Mouse (Mus musculus): Measurements from ENCODE around the gene Wipi1.
"Not testable (repeated sequence)": the region's sequence is repeated elsewhere in the genome, so short reads cannot be mapped to it uniquely, and the experiment has no call there.

Gene Wipi1

DNA sequence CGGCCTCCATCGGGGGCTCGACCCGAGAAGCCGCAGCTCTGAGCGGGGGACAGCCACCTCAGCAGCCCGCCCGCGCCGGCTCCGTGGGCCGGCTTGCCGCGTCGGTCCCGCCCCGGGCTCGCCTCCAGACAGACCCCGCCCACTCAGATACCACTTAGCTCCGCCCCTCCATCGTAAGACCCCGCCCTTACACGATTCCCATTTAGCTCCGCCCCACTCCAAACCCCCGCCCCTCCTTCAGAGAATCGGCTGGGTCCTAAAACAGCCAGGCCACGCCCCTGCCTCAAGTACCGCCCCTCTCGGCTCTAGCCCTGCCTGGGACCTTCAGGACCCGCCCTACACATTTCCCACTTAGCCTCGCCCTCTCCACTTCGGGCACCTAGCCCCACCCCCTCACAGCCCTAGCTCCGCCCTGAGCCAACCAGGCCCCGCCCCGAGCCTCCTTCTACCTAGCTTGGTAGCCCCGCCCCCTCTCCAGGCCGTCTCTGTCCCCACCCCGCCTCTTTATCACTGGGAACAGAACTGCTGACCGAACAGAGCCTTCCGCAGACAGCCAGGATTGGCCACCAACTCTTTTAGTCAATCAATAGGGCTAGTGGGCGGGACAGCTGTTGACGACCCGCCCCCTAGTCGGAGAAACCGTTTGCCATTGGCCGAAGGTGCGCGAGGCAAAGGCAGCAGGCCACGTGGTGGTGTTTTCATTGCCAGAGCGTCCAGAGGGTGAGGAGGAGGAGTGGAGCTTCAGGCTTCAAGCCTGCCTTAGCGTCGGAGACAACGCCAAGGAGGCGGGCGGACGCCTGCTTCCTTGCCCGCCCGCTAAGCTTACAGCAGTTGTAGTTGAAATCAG, at the start of gene Wipi1:
Gene Wipi1, minus strand, starts transcription at position 665 of the 847 bp plus-strand sequence.
- DNase-seq (ENCODE audit: extremely low spot score, low spot score) = peak; percentile 97

DNA sequence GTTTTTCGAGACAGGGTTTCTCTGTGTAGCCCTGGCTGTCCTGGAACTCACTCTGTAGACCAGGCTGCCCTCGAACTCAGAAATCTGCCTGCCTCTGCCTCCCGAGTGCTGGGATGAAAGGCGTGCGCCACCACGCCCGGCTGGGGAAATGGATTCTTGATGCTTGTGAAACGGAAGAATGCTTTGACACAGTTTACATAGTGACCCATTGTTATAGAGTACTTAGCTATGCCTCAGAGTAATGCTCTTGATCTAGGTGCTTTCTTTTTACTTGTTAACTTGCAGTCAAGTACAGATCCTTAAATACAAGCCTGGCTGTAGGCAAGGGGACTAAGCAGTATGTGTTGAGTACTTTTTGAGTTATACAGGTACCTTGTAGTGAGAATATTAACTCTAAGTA, 48.8 kb upstream of the Wipi1 start:
- DNase-seq (ENCODE audit: extremely low spot score, low spot score) = not testable (repeated sequence)

DNA sequence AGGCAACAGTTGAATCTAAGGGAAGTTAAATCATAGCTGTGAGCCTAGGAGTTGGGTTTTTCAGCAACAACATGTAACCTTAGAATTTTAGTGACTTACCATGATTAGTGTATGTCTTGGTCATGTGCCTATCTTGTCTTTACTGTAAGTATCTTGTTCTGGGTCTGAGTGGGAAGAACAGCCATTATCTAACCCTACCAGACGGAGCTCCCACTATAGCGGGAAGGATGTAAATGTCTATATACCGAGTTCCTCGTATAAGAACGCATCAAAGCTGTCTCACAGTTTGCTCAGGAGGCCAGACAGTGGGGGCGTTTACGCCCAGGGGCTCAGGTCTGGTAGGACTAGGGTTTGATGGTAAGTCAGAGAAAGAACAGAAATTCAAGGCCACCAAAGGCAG, 44.5 kb upstream of the Wipi1 start:
- DNase-seq (ENCODE audit: extremely low spot score, low spot score) = no peak

DNA sequence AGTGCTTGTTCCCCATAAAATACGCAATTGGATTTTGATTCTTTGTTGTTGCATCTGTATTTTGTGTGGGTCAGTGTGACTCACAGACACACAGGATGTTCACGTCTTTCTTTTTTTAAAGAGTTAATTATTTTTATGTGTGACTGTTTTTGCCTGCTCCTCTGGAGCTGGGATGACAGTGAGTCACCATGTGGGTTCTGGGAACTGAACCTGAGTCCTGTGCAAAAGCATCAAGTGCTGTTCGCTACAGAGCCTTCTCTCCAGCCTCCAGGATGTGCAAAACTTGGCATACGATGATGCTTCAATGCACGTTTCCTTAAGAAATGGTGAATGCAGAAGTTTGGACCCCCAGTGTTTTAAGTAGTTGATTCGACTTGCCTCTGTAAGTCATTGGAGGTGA, 42.8 kb upstream of the Wipi1 start:
- DNase-seq (ENCODE audit: extremely low spot score, low spot score) = no peak

DNA sequence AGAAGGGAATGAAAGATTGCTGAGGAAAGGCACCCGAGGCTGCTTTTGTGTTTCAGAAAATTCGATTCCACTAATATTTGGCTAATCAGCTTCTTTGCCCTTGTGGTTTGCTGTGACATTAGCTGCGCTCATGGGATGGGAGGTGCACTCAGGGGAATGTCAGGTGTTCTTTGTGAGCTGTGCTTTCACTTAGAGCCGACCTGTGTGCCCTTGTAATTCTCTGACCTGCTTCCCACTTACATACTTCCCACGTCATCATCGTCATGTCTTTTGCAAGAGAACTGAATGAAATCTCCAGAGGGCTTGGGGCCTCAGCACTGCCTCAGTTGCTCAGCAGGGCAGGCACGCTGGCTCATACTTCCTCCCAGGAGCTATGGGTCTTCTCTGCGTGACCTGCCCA, 41.4 kb upstream of the Wipi1 start:
- DNase-seq (ENCODE audit: extremely low spot score, low spot score) = no peak

DNA sequence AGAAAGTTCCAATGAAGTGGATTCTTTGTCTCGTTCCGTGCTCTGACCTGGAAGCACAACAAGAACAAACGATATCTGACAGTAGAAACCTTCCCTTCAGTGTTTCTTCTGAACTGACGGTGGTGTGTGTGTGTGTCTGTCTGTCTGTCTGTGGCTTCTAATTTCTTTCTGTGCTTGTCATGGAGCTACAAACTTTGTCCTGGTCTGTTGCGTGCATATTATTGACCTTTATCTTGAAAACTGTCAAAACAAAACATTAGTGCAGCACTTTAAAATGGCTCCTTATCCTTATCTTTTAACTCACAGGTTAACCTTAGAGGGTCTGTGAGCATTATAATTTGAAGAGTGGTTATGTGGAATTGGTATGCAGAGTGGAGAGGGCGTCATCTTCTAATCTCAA, 40.7 kb upstream of the Wipi1 start:
- no peak for DNase-seq (ENCODE audit: extremely low spot score, low spot score)

DNA sequence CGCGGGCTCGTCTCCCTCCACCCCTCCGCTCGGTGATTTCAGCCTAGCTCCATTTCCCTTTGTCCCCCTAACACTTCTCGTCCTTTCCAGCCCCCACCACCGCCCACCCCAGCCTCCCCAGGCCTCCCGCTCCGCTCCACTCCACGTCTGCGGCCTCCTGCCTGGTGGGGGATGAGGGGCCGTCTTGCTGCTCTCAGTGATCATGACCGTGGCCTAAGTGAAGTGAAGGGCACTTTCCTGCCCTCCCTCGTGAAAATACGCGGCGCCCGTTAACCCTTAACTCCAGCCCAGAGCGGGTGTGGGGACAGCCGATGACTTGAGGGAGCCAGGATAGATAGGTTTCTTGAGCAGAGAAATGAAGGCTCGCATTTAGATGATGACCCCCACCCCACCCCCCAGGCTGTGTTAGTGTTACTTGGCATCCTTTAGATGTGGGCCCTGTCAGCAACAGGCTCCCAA, 39.8 kb upstream of the Wipi1 start:
- peak; percentile 53 for DNase-seq (ENCODE audit: extremely low spot score, low spot score)

DNA sequence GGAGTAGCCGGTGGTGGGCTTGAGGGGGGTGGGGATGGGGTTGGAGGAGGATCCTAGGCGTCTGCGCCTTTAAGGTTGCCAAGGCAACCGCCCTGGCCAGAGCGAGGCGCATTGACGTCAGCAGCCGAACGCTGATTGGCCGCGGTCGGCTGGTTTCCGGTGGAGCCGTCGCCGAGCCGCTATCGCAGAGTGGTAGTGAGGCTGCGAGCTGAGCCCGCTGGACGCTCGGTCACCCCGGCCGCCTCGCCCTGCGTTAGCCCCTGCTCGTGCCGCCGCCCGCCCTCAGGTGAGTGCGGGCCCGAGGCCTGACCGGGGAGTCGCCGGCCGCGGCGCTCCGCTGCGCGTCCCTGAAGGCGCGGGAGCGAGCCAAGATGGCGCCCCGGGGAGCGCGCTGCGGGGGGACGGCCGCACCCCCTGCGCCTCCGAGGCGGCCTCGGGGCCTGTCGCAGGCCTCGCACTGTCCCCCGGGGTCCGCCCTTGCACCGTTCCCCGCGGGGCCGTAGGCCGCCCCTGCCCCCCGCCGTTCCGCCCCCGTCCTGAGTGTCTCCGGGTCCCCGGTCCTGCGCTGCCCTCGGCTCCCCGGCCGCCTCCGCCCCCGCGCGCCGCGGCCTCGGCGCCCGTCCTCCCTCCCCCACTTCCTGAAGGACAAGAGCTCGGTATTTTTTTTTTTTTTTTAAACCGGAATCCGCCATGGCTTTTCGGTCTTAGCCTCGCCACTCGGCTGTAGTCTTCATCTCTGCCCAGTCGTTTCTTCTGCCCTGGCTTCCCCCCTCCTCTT, 39.2 kb upstream of the Wipi1 start:
- peak; percentile 95 for DNase-seq (ENCODE audit: extremely low spot score, low spot score)

DNA sequence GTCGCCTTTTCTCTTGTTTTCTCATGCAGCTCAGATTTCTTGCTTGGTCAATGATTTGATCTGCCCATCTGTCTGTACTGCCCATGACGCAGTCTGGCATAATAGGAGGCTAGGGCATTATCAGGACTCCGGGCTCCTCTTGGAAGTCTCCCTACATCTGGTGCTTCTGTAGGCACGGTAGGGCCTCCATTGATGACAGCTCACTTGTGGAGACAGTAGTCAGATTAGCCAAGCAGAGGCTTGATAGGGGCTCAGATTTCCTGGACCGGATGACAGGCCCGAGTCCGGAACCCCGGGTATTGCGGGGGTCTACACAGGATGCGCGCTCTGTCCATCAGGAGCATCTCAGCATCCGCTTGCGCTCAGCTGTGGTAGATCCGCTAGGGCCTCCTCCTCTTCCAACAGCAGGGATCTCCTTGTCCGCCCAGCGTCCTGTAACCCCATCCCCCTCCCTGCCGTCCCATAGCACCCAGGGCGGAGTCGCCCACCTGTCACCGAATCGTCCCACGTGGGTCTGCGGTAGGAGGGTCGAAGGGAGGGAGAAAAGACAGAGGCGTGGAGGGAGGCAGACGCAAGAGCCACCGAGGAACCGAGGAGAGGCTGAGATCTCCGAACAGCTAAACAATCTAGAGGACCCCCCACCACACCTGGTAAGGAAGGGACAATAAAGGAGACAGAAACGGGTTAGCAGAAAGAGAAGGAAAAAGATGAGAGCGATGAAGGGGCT, 38.4 kb upstream of the Wipi1 start:
- peak; percentile 71 for DNase-seq (ENCODE audit: extremely low spot score, low spot score)

DNA sequence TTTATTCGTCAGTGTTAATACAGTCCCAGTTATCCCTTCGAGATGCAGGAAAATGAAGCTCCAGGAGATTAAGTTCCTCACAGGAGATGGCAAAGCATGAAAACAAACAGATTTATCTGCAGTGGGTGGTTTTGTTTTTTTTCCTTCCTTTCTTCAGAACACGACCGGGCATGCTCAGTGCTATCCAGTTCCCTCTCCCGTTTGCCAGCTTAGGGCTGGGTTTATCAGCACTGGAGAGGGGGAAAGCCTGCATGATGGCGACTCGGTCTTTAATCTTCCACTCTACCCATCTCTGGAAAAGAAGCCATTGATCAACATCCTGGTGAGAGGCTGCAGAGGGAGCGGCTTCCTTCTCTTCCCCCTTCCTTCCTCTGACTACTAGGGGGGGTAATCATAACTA, 37.4 kb upstream of the Wipi1 start, which contains the start of gene Prkar1a:
Gene Prkar1a, plus strand, starts transcription at position 200 of the 400 bp plus-strand sequence.
- no peak for DNase-seq (ENCODE audit: extremely low spot score, low spot score)

DNA sequence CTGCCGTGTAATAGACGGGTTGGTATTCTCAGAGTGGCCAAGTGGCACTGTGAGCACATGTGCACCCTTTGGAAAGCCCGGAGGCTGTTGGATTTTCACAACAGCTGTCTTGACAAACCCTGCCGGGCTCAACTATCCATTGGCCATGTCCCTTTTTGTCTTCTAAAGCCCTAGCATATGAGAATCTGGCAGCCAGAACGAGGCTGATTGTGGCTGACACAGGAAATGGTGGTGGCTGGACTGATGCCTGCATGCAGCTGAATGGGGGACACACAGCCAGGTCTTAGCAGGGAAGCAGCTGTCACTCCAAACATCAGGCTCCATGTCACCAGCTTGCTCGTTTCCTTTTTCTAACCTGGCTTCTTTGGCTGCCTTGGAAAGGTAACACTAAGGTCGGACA, 36.7 kb upstream of the Wipi1 start:
- DNase-seq (ENCODE audit: extremely low spot score, low spot score) = no peak

DNA sequence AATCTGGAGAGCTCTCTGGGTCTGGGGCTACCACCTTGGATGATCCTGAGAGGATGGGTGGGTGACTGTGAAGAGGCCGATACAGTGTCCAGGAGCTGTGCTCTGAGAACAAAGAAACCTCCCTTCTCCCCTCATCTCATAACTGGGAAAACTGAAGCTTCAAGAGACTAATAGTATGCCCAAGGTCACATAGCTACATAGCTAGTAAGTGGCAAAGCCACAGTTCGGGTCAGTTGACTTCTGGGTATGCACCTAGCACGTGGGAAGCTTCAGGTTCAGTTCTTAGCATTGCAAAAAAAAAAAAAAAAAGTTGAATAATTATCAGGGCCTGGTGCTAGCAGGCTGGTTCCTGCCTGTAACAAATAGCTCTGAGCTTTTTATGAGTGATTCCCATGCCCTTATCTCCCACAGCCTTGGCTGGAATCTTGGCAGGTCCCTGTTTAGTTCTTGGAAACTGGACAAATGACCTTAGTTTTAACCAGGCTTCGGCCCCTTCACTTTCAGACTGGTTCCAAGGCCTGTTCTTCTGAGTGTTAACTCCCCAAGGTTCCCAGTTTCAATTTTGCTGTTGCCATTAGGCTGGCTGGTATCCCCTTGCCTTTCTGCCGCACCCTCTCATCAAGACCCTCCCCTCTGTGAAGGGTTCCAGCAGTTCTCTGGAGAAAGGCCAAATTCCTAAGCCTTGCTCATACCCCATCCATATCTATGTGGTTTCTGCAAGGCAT, 29.9 kb upstream of the Wipi1 start:
- DNase-seq (ENCODE audit: extremely low spot score, low spot score) = no peak

DNA sequence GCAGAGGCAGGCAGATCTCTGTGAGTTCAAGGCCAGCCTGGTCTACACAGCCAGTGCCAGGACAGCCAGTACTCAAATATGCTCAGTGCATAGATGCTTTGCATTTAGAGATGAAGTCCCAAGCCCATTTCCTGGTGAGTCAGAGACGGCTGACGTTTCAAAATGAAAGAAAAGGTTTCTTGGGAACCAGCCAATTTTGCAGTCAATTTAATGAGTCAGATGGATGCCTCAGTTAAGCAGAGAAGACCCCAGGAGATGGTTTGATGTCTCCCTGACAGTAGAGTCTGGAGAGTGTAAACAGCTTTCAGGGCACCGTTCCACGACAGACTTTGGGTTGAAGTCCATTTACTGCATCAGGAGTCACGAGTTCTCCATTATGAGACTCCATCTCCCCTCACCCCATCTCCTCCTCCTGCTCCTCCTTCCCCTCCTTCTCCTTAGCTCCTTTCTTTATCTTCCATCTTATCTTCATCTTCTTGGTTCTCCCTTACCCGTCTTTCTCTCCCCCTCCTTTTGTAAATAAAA, 24.2 kb upstream of the Wipi1 start:
- no peak for DNase-seq (ENCODE audit: extremely low spot score, low spot score)

DNA sequence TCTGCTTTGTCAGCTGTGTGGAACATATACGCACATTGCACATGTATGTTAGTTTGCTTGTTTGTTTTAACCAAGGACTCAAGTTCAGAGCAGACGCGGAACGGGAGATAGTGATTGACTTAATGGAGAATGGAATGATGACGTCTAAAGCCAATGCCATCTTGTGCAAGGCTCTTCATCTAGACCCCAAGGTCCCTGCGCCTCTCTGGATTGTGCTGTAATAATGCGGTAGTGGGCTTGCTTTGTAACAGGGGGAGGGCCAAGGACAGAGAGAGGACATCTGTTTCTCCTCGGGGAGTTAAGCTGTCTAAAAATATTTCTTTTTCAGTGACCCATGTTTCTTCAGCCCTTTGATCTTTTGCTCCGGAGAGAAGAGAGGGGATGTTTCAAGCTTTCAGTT, 23.2 kb upstream of the Wipi1 start:
- DNase-seq (ENCODE audit: extremely low spot score, low spot score) = no peak

DNA sequence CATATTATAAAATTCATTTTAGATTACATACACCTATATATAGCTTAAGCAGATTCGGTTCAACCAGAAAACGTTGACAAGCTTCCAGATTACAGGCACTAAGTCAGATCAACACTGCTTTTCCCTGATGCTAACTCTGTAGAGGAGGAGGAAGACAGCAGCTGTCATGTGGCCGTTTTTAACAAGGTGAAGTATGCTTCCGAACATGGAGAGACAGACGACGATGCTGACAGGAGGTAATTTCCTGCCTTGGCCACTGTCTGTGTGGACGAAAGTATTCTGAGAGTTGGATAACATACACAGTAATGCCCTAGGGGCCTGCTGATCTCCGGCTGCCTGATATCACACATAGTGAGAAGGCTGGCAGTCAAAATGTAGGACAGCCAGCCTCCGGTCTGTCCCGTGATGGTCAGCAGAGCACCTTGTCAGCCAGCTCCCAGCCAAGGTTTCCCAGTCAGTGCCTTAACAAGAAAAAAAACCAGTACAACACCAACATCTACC, 17.3 kb upstream of the Wipi1 start:
- DNase-seq (ENCODE audit: extremely low spot score, low spot score) = no peak

DNA sequence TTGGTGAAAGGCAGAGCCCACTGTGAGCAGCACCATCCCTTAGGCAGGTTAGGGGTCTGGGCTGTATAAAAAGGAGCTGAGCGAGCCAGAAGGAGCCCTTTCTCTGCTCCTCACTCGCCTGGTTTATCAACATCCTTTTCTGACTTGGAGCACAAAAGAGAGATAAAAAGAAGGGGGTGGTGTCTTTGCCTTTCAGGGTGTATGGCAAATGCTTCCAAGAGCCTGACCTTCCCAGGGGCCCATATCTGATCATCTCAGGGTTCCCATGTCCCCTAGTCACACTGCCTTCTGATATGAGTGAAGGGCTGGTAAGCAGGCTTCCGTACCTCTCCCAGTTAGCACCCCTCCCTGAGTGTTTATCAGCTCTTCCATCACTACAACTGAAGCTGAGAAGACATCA, 16.3 kb upstream of the Wipi1 start:
- DNase-seq (ENCODE audit: extremely low spot score, low spot score) = no peak

DNA sequence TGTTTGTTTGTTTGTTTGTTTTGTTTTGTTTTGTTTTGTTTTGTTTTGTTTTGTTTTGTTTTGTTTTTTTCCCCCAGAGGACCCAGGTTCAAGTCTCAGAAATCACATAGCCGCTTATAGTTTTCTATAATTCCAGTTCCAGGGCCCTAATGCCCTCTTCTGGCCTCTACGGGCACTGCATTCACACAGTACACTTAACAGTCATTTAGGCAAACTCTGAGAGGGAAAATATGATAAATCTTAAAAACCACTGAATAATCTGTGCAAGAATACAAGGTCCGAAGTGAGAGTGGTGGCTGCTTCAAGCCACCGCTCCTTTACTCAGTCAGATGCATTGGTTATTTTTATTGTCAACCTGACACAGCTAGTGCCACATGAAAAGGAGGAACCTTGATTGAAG, 15.9 kb upstream of the Wipi1 start:
- no peak for DNase-seq (ENCODE audit: extremely low spot score, low spot score)

DNA sequence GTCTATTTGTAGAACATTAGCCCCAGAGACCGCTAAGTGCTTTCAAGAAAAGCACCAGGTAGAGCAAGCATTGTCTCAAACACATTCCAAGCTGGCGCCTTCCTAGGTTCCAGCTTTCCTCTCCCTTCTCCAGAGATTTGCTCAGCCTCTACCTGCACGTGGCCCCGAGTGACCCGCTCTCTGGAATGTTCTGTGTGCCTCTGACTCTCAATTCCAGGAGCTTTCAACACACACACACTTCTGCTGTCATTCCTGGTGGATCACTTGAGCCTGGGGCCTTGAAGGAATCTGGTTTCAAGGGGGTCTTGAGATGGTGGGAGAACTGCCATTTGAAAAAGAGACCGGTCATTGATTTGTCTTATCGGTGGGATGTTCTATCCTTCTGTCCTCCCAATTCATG, 11.5 kb upstream of the Wipi1 start:
- no peak for DNase-seq (ENCODE audit: extremely low spot score, low spot score)

DNA sequence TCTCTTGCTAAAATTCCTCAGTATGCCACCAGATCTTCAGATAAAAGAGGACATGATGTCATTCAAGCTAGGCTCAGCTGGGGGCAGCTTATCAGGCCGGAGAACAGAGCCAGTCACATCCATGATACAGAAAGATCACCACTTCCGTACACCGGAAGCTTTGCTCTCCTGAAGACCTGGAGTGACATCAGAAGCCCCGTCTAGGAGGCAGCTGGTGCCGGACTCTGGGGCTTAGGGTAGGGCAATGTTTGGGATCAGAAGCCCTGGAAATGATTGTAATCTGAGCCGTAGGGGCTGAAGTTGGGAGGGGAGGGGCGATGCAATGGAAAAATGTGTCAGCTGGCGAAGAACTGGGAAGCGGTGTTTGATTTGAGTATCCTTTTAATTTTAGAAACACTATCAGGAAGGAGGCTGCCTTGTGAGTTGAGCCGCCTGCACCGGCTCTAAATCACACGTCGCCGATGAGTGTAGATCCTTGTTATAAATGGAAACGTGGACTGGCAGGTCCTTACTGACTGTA, 10.8 kb upstream of the Wipi1 start:
- DNase-seq (ENCODE audit: extremely low spot score, low spot score) = no peak

DNA sequence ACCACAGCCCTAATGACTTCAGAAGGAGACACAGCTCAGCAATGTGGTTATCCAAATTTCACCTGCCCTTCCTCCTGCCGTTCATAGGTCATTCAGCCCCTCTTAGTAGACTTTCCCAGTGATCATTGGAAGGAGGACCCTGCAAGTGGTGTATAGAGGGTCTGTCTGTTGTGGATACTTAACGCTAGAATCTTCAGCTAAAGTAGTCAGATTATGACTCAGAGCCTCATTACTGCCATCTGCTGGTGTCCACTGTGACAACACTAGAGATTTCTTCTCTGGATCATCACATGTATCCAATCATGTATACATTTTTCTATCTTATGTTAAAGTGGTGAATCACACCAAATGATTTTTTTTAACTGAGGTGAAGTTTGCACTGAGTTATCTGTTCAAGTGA, 9.4 kb upstream of the Wipi1 start:
- DNase-seq (ENCODE audit: extremely low spot score, low spot score) = peak; percentile 48

DNA sequence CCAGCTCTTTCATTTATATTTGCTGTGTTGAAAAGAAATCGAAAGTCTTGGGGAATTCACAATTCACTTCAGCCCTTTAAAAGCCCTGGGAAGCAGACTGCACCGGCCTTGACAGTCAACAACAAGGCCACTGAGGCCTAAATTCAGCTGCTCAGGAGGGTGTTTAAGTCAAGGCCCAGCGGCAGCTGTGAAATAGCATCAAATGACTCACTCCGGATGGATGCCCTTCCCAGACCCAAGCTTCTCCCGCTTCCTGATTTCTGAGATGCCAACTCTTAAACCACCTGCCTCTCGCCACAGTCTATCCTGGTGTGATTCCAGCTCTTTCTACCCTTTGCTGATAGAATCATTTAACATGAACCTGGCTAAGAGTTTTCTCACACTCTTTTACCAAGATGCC, 8.6 kb upstream of the Wipi1 start:
- DNase-seq (ENCODE audit: extremely low spot score, low spot score) = no peak

Data from neural tube, embryonic 10.5 days (tissue).